Mouse (Mus musculus) cerebellum, postnatal 36 days (tissue): ENCODE measurements around the gene Lingo2.
A peak's percentile ranks its signal among the peaks of the same experiment; 100 is the strongest.
"Not testable (repeated sequence)": the region's sequence is repeated elsewhere in the genome, so short reads cannot be mapped to it uniquely, and the experiment has no call there.

ENCODE experiments used
- DNase-seq, 2 experiments: peaks; one replicate each; pipeline ENCODE4 v3.0.0; 2021 to 2022; ENCODE audit warnings: mixed read lengths in 2 of 2

The Lingo2 gene

GRCm38 (mm10) chr4:36078910-36079525 lies 872.5 kb downstream of the Lingo2 start:
- DNase-seq, result no peak

- not testable (repeated sequence) for DNase-seq
These were observed 886.8 kb downstream of the Lingo2 start for GRCm38 (mm10) chr4:36064701-36065100.

GRCm38 (mm10) chr4:36052791-36053376 lies 898.7 kb downstream of the Lingo2 start:
- no peak for DNase-seq

- DNase-seq, result no peak
These were observed 911.2 kb downstream of the Lingo2 start for GRCm38 (mm10) chr4:36040361-36040760.

GRCm38 (mm10) chr4:36038742-36039141 lies 912.8 kb downstream of the Lingo2 start:
- no peak for DNase-seq

- DNase-seq, result no peak
These were observed 919.5 kb downstream of the Lingo2 start for GRCm38 (mm10) chr4:36032039-36032438.

GRCm38 (mm10) chr4:36014181-36014580 lies 937.4 kb downstream of the Lingo2 start:
- no peak for DNase-seq

- no peak for DNase-seq
These were observed 959.4 kb downstream of the Lingo2 start for GRCm38 (mm10) chr4:35992005-35992763.

- DNase-seq, result no peak
These were observed 965.5 kb downstream of the Lingo2 start for GRCm38 (mm10) chr4:35986012-35986411.

GRCm38 (mm10) chr4:35963532-35963931 lies 988.0 kb downstream of the Lingo2 start:
- DNase-seq, result no peak

GRCm38 (mm10) chr4:35951894-35952293 lies 999.7 kb downstream of the Lingo2 start:
- DNase-seq, result no peak

- no peak for DNase-seq
These were observed 1000.3 kb downstream of the Lingo2 start for GRCm38 (mm10) chr4:35951251-35951650.

- DNase-seq, result no peak
These were observed 1017.4 kb downstream of the Lingo2 start for GRCm38 (mm10) chr4:35934056-35934661.

GRCm38 (mm10) chr4:35927722-35928121 lies 1023.8 kb downstream of the Lingo2 start:
- no peak for DNase-seq

GRCm38 (mm10) chr4:35917453-35917852 lies 1034.1 kb downstream of the Lingo2 start:
- no peak for DNase-seq

GRCm38 (mm10) chr4:35897769-35898564 lies 1053.6 kb downstream of the Lingo2 start:
- peak; percentile 1 to 36 for DNase-seq

GRCm38 (mm10) chr4:35885591-35886542 lies 1065.7 kb downstream of the Lingo2 start:
- no peak for DNase-seq

GRCm38 (mm10) chr4:35884946-35885460 lies 1066.5 kb downstream of the Lingo2 start:
- no peak for DNase-seq

- DNase-seq, result no peak
These were observed 1105.0 kb downstream of the Lingo2 start for GRCm38 (mm10) chr4:35846518-35846917.

GRCm38 (mm10) chr4:35845140-35845539 lies 1106.4 kb downstream of the Lingo2 start:
- DNase-seq, result peak; percentile 3 to 25

- no peak for DNase-seq
These were observed 1107.0 kb downstream of the Lingo2 start for GRCm38 (mm10) chr4:35844518-35844917.
